Mouse (Mus musculus) regulatory T cell (primary cell): ENCODE results near the gene Klc4.

Source experiments
- in situ Hi-C: fragments of 300-600 bp; cut with MboI, MseI; formaldehyde crosslinking; loops from one replicate; pipeline ENCODE4 v1.15.1; 2025; ENCODE audit warnings: high pct_unique_total_duplicates

Klc4 gene

DNA sequence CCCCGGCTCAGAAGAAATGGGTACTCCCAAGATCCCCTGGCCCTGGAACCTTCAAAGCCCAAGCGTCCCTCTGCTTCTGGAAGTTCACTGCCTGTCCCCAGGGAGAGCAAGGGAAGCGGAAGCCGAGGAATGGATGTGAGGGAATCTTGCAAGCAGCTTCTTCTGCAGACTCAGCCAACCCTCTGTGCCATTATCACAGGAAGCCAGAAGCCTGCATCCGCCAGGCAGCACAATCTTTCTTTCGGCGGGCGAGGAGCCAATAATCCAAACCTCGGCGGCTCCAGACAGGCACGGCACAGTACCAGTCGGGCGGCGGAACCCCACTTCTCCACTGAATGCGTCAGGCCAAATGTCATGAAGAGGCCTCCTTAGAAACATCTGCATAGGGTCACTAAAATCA is 24.5 kb downstream of the Klc4 start:
- in situ Hi-C loops = no loop called here

DNA sequence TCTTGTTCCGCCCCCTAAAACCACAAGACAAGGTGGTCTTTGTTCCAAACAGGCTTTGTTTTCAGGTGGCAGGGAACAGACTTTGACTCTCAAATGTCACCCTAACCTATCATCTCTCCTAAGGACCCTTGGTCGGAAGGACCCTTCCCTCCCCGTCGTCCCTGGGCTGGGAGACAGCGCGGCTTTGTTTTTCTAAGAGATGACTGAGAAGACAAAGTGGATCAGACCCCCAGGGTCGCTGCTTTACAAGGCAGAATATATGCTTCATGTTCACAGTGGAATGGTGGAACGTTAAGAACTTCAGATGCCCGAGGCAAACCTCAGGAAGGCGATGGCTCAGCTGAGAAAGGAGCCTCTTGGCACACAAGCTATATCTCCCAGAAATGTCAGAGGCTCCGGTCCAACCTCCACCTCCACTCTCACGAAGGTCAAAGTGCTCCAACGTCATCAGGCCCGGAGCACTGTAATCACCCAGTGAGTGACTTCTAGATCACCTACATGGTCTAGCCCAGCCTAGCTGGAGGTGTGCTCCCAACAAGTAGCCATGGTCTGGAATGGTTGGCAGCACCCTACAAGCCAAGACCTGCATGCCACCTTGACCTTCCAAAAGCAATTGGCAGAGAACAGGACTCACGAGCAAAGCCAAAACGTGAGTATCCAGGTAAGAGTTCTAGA is 26.0 kb downstream of the Klc4 start:
- in situ Hi-C loops = no loop called here

GRCm38 (mm10) chr17:46618769-46619682 is 26.8 kb downstream of the Klc4 start:
- in situ Hi-C loops = no loop called here

- in situ Hi-C loops = no loop called here
Measured at GRCm38 (mm10) chr17:46618394-46618768, 27.4 kb downstream of the Klc4 start.

- in situ Hi-C loops = no loop called here
Measured at GRCm38 (mm10) chr17:46617799-46618198, 28.0 kb downstream of the Klc4 start.

DNA sequence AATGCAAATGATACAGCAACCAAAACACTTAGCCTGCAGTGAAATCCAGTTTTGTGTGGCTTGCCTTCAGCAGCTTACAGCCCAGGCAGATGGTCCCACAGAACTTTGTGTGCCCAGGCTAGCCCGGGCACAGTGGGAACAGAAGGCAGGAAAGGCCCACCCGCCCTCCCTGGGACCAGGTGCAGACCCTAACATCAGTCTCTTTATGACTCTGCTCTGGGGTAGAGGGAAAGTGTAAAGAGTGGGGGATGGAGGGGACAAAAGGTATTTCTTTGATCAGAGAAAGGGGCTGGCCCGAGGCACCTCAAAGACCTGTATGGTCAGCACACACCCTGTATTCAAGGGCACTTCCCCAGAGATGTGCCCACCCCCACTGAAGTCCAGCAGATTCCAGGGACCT is 32.6 kb downstream of the Klc4 start:
- in situ Hi-C loops = no loop called here

- in situ Hi-C loops = no loop called here
Measured at GRCm38 (mm10) chr17:46612820-46613219, 33.0 kb downstream of the Klc4 start.

- in situ Hi-C loops = no loop called here
Measured at GRCm38 (mm10) chr17:46612189-46612588, 33.6 kb downstream of the Klc4 start.

GRCm38 (mm10) chr17:46611316-46611715 is 34.5 kb downstream of the Klc4 start:
- in situ Hi-C loops = no loop called here

- in situ Hi-C loops = loop anchor here (5.0 kb wide), 1 partner anchor 98 kb away; no protein-coding TSS in a partner anchor
Measured at GRCm38 (mm10) chr17:46609721-46610514, 35.9 kb downstream of the Klc4 start.

GRCm38 (mm10) chr17:46605987-46606386 is 39.8 kb downstream of the Klc4 start:
- in situ Hi-C loops = loop anchor here (5.0 kb wide), 1 partner anchor 94 kb away; no protein-coding TSS in a partner anchor

GRCm38 (mm10) chr17:46605126-46605525 is 40.7 kb downstream of the Klc4 start:
- in situ Hi-C loops = loop anchor here (5.0 kb wide), 1 partner anchor 93 kb away; no protein-coding TSS in a partner anchor

GRCm38 (mm10) chr17:46603229-46603628 is 42.6 kb downstream of the Klc4 start:
- in situ Hi-C loops = no loop called here

- in situ Hi-C loops = no loop called here
Measured at GRCm38 (mm10) chr17:46602212-46602611, 43.6 kb downstream of the Klc4 start.

DNA sequence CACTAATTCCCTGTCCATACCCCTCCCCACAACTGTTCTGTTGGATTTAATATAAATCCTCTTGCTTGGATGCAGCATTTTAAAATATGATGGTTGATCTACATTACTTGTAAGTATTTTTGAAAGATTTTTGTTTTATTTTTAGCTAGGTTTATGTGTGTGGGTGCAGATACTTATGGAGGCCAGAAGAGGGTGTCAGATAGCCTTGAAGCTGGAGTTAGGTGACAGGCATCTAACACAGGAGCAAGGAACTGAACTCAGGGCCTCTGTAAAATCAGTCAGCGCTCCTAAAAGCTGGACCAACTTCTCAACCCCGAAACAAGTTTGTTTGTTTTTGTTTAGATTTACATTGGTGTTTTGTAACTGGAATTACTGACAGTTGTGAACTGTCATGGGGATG is 45.3 kb downstream of the Klc4 start:
- in situ Hi-C loops = no loop called here

DNA sequence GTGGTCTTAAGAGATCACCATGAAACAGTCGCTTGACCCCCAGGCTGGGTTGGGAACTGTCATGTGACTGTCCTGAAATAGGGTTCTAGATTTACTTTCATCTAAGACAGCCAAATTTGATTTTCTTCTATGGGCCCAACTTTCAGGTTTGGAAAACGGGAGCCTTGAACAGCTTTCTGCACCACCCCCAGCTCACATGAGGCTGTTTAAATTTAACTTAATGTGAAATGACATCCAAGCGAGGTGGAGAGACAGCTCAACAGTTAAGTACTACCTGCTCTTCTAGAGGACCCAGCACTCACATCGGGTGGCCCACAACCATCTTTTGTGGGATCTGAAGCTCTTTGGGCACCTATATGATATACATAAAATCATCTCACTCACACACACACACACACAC is 46.9 kb downstream of the Klc4 start:
- in situ Hi-C loops = no loop called here

GRCm38 (mm10) chr17:46597956-46598355 is 47.9 kb downstream of the Klc4 start:
- in situ Hi-C loops = no loop called here

DNA sequence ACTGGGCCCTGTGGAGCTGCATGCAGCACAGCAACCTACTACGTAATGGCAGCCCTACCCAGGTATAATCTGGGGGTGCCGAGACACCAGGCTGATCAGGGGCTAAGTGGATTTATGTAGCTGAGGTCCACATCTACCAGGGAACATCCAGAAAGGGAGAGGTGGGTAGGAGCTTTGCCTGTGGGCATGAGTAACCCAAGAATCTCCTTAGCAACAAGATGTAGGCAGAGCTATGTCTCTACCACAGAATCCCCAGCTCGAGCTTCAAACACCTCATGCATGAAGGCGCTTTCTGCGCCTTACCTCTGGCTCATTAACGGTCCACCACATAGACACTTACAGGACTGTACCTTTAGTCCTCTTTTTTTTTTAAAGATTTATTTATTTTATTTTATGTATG is 50.5 kb downstream of the Klc4 start:
- in situ Hi-C loops = no loop called here

GRCm38 (mm10) chr17:46594606-46595005 is 51.2 kb downstream of the Klc4 start:
- in situ Hi-C loops = no loop called here

GRCm38 (mm10) chr17:46593124-46593523 is 52.7 kb downstream of the Klc4 start:
- in situ Hi-C loops = no loop called here

DNA sequence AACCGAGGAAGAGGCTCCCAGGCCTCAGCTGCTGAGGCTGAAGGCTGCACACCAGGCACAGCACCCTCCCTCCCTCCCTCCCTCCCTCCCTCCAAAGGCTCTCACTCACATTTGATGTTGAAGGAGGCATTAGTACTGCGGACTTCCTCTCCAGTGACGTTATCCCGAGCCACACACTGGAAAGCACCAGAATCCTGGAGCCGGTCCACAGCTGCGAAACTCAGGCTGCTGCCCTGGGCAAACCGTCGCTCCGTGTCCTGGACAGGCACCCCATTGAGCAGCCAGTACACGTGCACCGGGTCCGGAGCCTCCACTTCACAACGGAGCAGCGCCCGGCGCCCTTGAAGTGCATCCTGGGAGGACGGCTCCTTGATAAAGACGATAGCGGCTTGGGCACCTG is 54.4 kb downstream of the Klc4 start:
- in situ Hi-C loops = no loop called here

DNA sequence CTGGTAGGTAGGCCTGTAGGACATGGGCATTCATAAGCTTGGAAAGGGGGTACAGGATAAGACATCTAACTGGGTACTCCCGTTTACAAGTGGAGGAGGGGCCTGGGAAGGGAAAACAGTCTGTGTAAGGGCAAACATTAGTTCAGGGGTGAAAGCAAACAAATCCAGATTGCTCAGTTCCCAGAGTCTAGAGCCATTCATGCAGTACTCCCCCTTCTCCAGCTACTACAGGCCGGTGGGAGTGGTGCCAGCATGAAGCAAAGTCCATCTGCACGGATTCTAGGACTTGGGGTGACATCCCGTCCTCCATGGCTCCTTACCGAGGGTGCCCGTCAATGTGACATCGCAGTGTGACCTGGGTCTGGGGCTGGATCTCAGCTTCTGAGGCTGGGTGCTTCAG is 55.4 kb downstream of the Klc4 start:
- in situ Hi-C loops = no loop called here
